Mouse (Mus musculus) B cell, adult 2 months (primary cell): Measurements from ENCODE around the gene Krtap4-16.
"Not testable (repeated sequence)": the region's sequence is repeated elsewhere in the genome, so short reads cannot be mapped to it uniquely, and the experiment has no call there.

ENCODE experiments used
- DNase-seq, 2 experiments: peaks; one replicate each; pipeline ENCODE4 v3.0.0; 2022

Gene Krtap4-16

GRCm38 (mm10) chr11:99851508-99851907, at the start of gene Krtap4-16:
Gene Krtap4-16, minus strand, starts transcription at chr11:99851608.
- DNase-seq, result no peak

GRCm38 (mm10) chr11:99878887-99879286, 27.5 kb upstream of the Krtap4-16 start, which contains the start of gene Gm11567:
Gene Gm11567, plus strand, starts transcription at chr11:99879187.
- DNase-seq, result not testable (repeated sequence)

- not testable (repeated sequence) for DNase-seq
These were observed 21.7 kb upstream of the Krtap4-16 start, which contains the start of gene Krtap9-1 for GRCm38 (mm10) chr11:99873089-99873488. Gene Krtap9-1, plus strand, starts transcription at chr11:99873389.

DNA sequence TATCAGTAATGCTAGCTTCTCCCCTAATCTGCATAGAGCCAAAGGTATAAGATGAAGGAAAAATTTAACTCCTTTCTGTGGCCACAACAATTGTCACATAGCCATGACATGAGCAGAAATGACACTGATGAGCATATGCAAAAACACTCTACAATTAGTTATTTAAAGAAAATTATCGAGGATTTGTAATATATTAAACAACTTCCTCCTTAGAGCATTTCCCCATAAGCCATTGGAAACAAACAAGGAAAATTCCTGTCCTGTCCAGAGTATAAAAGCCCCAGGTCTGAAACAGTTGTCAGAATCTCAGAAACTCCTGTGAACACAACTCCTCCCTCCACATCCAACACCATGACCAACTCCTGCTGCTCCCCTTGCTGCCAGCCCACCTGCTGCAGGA, 12.8 kb upstream of the Krtap4-16 start, which contains the start of gene Gm11559:
TSS of gene Gm11559 (plus strand) at position 301 of the 400 bp plus-strand sequence.
- DNase-seq, result not testable (repeated sequence)

DNA sequence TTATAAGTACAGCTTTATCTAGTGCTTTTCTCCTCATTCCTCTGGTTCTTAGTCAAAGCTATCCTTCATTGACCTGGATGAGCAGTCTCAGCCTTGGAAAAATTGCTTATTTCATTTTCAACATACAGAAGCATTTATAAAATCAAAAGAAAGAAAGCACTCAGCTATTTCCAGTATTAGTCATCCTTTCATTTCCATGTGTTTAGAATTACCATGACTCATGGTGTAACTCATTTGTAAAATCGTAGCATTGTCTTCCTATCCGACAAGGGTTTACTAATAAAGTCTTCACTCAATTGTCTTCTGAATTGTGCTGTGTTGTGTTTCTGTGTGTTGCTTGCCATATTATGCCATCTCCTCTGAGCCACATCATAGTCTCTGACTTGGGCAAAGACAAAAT, 7.4 kb upstream of the Krtap4-16 start:
- no peak for DNase-seq

- no peak for DNase-seq
These were observed 6.2 kb upstream of the Krtap4-16 start, which contains the start of gene Gm11568 for GRCm38 (mm10) chr11:99857617-99858016. Gene Gm11568, plus strand, starts transcription at chr11:99857917.

- DNase-seq, result no peak
These were observed 2.7 kb upstream of the Krtap4-16 start for GRCm38 (mm10) chr11:99854121-99854520.

DNA sequence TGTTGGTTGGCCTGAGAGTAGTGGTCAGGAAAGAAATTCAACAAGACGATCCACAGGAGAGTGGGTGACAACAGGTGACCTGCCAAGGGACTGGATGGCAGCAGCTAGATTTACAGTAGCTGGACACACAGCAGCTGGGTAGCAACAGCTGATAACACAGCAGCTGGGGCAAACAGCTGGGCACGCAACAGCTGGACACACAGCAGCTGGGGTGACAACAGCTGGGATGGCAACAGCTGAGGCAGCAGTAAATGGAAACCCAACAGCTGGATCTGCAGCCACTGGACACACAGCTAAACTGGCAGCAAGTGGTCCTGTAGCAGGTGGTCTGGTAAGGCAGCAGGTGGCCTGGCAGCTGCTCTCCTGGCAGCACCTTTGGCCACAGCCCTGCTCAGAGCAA, 4.7 kb downstream of the Krtap4-16 start:
- DNase-seq, result no peak

DNA sequence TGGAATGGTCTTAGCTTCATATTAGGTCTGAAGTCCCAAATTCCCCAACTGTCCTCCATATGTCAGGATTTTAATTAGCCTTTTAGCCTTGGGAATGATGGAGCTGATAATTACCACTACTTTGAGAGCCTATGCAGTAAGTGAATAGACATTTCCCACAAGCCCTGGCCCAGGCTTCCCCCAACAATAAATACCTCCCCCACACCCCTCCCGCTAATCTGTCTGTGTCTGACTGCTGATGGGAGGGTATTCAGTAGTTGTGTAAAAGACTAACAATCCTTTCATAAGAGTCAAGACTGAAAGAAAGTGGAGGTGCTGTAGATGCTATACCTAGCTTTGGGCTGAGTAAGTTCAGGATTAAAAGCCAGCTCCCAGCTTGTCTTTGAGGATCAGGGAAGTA, 9.2 kb downstream of the Krtap4-16 start:
- DNase-seq, result no peak

DNA sequence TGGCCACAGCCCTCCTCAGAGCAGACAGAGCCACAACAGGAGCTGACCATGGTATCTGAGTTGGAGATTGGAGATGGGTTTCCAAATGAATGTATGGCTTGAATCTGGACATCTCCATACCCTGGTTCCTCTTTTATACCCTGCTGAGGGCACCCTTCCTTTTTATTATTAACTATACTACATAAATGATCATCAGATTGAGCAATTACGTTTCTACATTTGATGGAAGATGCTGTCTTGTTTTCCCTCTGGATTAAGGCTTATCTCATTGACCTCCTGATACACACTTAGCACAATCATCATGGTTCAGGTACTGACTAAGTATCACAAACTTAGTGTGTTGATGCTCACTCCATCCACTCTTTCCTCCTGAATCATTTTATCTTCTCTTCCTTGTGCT, 13.4 kb downstream of the Krtap4-16 start, which contains the start of gene 2300003K06Rik:
TSS of gene 2300003K06Rik (minus strand) at position 101 of the 400 bp plus-strand sequence.
- DNase-seq, result no peak

DNA sequence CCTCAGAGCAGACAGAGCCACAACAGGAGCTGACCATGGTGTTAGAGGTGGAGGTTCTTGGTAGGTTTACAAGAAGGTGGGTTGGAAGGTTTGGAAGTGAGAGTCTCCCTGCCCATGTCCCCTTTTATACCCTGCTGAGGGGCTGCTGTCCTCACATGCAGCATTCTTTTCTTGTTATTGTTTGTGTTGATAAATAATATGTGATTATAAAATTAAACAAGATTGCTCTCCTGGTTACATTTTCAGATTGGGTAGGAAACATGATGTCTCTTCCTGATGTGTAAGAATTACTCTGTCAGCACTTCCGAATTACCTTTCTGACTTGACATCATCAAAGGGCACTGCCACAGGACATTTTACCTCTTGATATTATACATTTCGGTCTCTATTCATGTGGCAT, 35.8 kb downstream of the Krtap4-16 start, which contains the start of gene Gm11564:
TSS of gene Gm11564 (minus strand) at position 101 of the 400 bp plus-strand sequence.
- DNase-seq, result not testable (repeated sequence)

DNA sequence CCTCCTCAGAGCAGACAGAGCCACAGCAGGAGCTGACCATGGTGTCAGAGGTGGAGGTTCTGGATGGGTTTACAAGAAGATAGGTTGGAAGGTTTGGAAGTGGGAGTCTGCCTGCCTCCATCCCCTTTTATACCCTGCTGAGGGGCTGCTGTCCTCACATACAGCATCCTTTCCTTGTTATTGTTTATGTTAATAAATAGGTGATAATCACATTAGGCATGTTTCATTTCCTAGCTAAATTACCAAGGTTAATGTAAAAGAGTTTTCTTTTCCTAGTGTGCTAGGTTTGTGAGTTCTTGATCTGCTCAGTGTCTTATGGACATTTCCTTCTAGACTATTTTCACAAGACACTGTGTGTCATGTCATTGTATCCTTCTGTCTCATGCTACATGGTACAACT, 41.6 kb downstream of the Krtap4-16 start, which contains the start of gene Krtap4-13:
TSS of gene Krtap4-13 (minus strand) at position 101 of the 400 bp plus-strand sequence.
- DNase-seq, result not testable (repeated sequence)

- not testable (repeated sequence) for DNase-seq
These were observed 47.1 kb downstream of the Krtap4-16 start, which contains the start of gene Gm11554 for GRCm38 (mm10) chr11:99804346-99804745. Gene Gm11554, minus strand, starts transcription at chr11:99804446.
